Mouse (Mus musculus) megakaryocyte, embryonic 14.5 days (primary cell): ENCODE data around the gene Foxj1. TPM values are rescaled to one million over a fixed set of nuclear protein-coding genes. Genes with fewer than 3 reads are reported as not detected.
A peak's percentile ranks its signal among the peaks of the same experiment; 100 is the strongest.

Source experiments
- H3K27me3 ChIP-seq: replicated peaks from 2 replicates; pipeline ENCODE3; 2012; ENCODE audit warnings: inconsistent platforms
- H3K36me3 ChIP-seq: replicated peaks from 2 replicates; pipeline ENCODE3; 2012; ENCODE audit warnings: low read length, inconsistent platforms, mixed read lengths
- H3K4me1 ChIP-seq: 2 replicates; pipeline ENCODE4 v1.6.1; 2012; ENCODE audit warnings: inconsistent platforms
- H3K4me3 ChIP-seq: replicated peaks from 2 replicates; pipeline ENCODE3; 2012; ENCODE audit warnings: moderate library complexity, mild to moderate bottlenecking, inconsistent platforms
- H3K9me3 ChIP-seq: 2 replicates; pipeline ENCODE4 v1.6.1; 2012; ENCODE audit warnings: inconsistent platforms
- FLI1 ChIP-seq: IDR thresholded peaks from 2 replicates; pipeline ENCODE4 v1.6.1; 2012; ENCODE audit warnings: low read length, inconsistent platforms, mixed read lengths
- GATA1 ChIP-seq: IDR thresholded peaks from 3 replicates; pipeline ENCODE4 v1.6.1; 2012; ENCODE audit warnings: mixed read lengths, low read length, inconsistent platforms, borderline replicate concordance
- polyA plus RNA-seq: library from polyadenylated mRNA; stranded (reverse); fragments of >175 nt; gene quantifications from 2 replicates; pipeline ENCODE4 v1.2.3, GENCODE M21; 2012; ENCODE audit warnings: low replicate concordance; ENCODE audit not compliant: insufficient read depth

Foxj1 gene
- polyA plus RNA-seq, 1 experiment, result 0.12 TPM

DNA sequence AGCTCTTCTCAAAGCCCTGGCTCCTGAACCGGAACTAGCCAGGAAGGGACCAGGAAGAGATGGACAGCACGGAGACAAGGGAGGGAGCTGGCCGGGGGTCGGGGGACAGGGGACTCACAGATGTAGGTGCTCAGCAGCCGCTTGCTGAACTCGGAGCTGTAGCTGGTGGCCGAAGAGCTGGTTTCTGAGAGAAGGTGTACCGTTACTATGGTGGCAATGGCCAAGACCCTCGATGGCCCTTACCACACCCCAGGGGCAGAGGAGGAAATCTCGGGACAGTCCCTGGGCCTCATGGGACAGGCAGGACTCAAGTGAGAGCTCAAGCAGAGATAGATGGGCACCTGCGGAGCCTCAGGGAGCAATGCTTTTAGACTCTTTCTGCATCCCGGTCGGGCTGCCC lies 42.8 kb downstream of the Foxj1 start:
- no peaks in the 10 kb centered on the region for H3K9me3 ChIP-seq
- no peak overlapping the region for H3K4me3 ChIP-seq
- TF ChIP-seq FLI1 (no peak), GATA1 (no peak)
- H3K4me1 ChIP-seq, result peaks cover 23% of the 10 kb centered on the region
- H3K36me3 ChIP-seq, result peaks cover 99% of the 10 kb centered on the region
- no peaks in the 10 kb centered on the region for H3K27me3 ChIP-seq

DNA sequence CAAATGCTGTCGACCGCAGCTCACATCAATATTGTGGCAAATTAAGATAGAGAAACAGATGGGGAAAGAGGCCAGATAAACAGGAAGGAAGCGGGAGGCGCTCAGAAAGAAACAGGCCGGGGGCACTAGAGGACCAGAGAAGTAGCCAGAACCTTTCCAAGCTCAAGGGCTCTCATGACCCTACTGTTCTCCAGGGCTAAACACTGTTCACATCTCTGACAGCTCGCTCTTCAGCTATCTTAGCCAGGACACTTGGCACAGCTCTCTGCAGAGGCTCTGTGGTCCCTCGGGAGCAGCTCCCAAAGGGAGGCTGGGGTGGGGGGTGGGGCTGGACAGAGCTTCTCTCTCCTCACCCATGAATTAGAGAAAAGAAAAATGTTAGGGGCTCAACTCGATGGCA lies 44.6 kb downstream of the Foxj1 start:
- Histone ChIP-seq H3K4me1 (peaks cover 27% of the 10 kb centered on the region), H3K27me3 (peaks cover 6% of the 10 kb centered on the region), H3K4me3 (no peak overlapping the region), H3K36me3 (peaks cover 84% of the 10 kb centered on the region), H3K9me3 (no peaks in the 10 kb centered on the region)
- TF ChIP-seq FLI1 (no peak), GATA1 (no peak)

DNA sequence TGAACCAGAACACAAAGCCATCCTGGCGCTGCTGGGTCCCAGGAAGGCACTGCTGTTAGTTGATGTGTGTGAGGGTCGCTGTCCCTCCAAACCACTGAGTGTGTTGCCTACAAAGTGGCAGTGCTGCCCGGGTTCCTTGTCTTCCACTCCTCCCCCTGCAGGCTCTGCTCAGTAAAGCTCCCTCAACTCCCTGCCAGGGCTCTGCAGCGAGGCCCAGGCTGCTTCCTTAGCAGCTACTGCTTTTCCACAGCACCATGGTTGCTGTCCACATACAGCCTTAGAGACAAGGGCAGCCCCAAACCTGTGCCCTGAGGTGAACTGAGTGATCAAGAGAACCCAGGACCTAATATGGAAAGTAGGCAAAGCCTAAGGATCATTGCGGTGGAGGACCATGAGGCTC lies 47.8 kb downstream of the Foxj1 start:
- Histone ChIP-seq H3K36me3 (peaks cover 53% of the 10 kb centered on the region), H3K27me3 (peaks cover 38% of the 10 kb centered on the region), H3K4me3 (no peak overlapping the region), H3K4me1 (peaks cover 25% of the 10 kb centered on the region), H3K9me3 (peaks cover 23% of the 10 kb centered on the region)
- TF ChIP-seq GATA1, result no peak
- no peak for TF ChIP-seq FLI1

DNA sequence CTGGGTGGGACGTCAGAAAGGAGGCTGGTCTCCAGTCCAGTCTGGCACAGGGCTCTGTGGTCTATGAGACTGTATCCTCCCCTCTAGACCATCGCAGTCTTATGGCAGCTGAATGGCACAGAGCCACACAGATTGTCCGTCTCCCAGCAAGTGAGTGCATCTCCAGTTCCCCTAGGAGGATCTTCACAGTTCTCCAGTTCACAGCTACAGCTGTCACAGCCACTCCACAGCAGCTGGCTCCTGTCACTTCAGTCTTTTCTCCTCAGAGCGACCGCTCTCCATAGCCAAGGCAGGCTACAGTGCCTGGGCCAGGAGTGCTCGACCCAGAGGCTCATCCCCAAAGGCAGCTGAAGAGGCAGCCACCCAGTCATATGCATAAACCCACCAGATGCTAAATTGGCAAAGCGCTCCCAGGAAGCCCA lies 49.4 kb downstream of the Foxj1 start:
- H3K4me1 ChIP-seq, result peaks cover 38% of the 10 kb centered on the region
- TF ChIP-seq FLI1 (no peak), GATA1 (no peak)
- H3K9me3 ChIP-seq, result peaks cover 23% of the 10 kb centered on the region
- H3K36me3 ChIP-seq, result peaks cover 37% of the 10 kb centered on the region
- no peak overlapping the region for H3K4me3 ChIP-seq
- H3K27me3 ChIP-seq, result peaks cover 54% of the 10 kb centered on the region

DNA sequence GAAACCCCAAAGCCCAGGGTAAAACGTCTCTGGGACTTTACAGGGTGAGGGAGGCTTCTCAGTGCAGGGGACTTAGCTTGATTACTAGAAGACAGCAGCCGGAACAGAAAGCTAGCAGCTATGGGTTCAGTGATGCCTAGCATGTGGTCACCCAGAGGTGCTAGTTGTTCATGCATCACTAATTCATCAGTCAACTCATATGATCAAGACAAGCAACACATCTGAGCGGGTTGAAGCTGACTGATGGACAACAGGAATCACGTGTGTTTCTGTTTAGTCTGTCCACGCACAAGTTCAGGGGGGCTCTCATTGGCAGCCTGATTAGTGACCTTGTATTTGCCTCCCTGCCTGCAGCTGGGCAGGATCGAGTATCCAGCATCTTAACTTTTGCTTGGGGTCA lies 51.2 kb downstream of the Foxj1 start:
- Histone ChIP-seq H3K9me3 (peaks cover 27% of the 10 kb centered on the region), H3K4me1 (peaks cover 33% of the 10 kb centered on the region), H3K4me3 (no peak overlapping the region), H3K36me3 (peaks cover 19% of the 10 kb centered on the region), H3K27me3 (peaks cover 64% of the 10 kb centered on the region)
- TF ChIP-seq GATA1 (no peak), FLI1 (no peak)

DNA sequence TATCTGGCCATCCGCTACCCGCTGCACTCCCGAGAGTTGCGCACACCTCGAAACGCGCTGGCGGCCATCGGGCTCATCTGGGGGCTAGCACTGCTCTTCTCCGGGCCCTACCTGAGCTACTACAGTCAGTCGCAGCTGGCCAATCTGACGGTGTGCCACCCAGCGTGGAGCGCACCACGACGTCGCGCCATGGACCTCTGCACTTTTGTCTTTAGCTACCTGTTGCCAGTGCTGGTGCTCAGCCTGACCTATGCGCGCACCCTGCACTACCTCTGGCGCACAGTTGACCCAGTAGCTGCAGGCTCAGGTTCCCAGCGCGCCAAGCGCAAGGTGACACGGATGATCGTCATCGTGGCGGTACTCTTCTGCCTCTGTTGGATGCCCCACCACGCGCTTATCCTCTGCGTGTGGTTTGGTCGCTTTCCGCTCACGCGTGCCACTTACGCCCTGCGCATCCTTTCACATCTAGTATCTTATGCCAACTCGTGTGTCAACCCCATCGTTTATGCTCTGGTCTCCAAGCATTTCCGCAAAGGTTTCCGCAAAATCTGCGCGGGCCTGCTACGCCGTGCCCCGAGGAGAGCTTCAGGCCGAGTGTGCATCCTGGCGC lies 52.2 kb downstream of the Foxj1 start:
- H3K27me3 ChIP-seq, result peaks cover 65% of the 10 kb centered on the region
- TF ChIP-seq FLI1 (no peak), GATA1 (no peak)
- H3K36me3 ChIP-seq, result peaks cover 9% of the 10 kb centered on the region
- H3K9me3 ChIP-seq, result peaks cover 27% of the 10 kb centered on the region
- H3K4me3 ChIP-seq, result peak overlapping the region; percentile 83
- peaks cover 33% of the 10 kb centered on the region for H3K4me1 ChIP-seq

DNA sequence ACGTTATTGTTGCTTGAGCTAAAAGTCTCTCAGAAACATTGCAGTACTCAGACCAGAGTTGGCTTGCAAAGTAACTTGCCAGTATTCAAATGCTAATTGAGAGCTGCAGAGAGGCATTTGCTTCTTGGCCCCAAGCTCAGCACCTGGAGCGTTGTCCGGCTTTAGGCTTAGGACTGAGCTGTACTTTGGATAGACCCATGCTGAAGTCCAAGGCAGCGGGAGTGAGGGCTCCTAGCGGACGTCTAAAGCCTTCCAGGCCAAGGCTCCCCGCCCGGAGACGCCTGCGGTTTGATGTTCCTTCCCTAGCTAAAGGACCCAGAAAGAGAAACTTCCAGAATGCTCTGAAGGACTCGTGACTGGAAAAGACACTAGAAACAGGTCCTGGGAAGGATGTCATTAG lies 53.1 kb downstream of the Foxj1 start:
- TF ChIP-seq GATA1 (no peak), FLI1 (no peak)
- H3K9me3 ChIP-seq, result peaks cover 27% of the 10 kb centered on the region
- peaks cover under 1% of the 10 kb centered on the region for H3K36me3 ChIP-seq
- peaks cover 68% of the 10 kb centered on the region for H3K27me3 ChIP-seq
- H3K4me3 ChIP-seq, result peak overlapping the region; percentile 90
- H3K4me1 ChIP-seq, result peaks cover 28% of the 10 kb centered on the region

DNA sequence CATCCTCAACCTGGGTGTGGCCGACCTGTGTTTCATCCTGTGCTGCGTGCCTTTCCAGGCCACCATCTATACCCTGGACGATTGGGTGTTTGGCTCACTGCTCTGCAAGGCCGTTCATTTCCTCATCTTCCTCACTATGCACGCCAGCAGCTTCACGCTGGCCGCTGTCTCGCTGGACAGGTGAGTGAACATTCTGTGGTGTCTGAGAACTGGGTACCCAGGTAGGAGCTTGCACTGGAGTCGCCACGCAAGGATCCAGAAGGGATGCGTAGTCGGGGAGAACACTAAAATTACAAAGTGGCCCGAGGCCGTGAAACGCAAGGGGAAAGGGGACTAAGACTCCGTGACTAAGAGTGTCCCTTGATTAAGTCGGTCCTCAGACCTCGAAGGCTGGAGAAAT lies 53.5 kb downstream of the Foxj1 start:
- H3K9me3 ChIP-seq, result peaks cover 27% of the 10 kb centered on the region
- TF ChIP-seq FLI1, result no peak
- no peak for TF ChIP-seq GATA1
- H3K27me3 ChIP-seq, result peaks cover 68% of the 10 kb centered on the region
- peak overlapping the region; percentile 90 for H3K4me3 ChIP-seq
- H3K36me3 ChIP-seq, result no peaks in the 10 kb centered on the region
- H3K4me1 ChIP-seq, result peaks cover 28% of the 10 kb centered on the region

DNA sequence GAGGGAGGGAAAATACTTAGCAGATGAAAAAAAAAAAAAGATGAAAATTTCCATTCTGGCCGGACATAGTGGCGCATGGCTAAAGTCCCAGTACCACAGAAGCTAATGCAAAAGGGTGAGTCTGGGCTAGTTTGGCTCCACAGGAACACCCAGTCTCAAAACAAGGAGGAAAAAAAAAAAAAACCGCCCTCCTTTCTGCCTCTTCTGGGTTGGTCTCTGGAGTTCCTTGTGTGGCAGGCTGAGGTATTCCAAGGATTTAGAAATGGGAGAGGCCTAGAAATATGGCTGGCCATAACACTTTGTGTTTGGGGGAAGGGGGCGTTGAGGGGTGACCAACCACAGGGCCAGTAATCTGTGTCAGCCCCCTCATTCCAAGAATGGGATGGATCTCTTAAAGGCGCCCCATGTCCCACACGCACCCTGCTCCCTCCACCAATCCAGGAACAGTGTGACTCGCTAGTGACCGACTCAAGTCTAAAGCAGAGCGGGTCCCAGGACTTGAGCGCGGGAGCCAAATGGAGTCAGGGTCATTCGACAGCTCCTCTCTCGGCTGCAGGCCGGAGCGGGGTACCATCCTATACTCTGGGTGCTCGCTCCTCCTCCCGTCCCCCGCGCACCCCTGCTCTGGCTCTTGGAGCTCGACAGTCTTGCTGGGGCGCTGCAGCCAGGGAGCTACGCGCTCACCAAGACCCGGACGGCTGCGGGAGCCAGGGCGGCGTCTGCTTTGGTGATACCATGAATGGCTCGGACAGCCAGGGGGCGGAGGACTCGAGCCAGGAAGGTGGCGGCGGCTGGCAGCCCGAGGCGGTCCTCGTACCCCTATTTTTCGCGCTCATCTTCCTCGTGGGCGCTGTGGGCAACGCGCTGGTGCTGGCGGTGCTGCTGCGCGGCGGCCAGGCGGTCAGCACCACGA lies 54.2 kb downstream of the Foxj1 start, which contains the start of gene Galr2:
TSS of gene Galr2 (plus strand) at position 189 of the 913 bp plus-strand sequence.
- Histone ChIP-seq H3K36me3 (no peaks in the 10 kb centered on the region), H3K27me3 (peaks cover 66% of the 10 kb centered on the region), H3K4me1 (peaks cover 28% of the 10 kb centered on the region), H3K9me3 (peaks cover 27% of the 10 kb centered on the region), H3K4me3 (peak within 1 kb of the TSS; percentile 90)
- no peak for TF ChIP-seq GATA1
- TF ChIP-seq FLI1, result no peak

Other genes with a start within 250 kb of the Foxj1 start
- 842 and 1,717 TPM in 2 replicates for gene Wbp2, start 248.4 kb downstream of the Foxj1 start, polyA plus RNA-seq
- 6.9 and 23.5 TPM in 2 replicates for gene Trim47, start 208.2 kb downstream of the Foxj1 start, polyA plus RNA-seq
- 3.0 and 9.5 TPM in 2 replicates for gene Trim65, start 204.3 kb downstream of the Foxj1 start, polyA plus RNA-seq
- 25.4 and 80.4 TPM in 2 replicates for gene Mrpl38, start 196.5 kb downstream of the Foxj1 start, polyA plus RNA-seq
- 33.9 and 37.8 TPM in 2 replicates for gene Fbf1, start 167.2 kb downstream of the Foxj1 start, polyA plus RNA-seq
- gene Ten1, start 136.5 kb downstream of the Foxj1 start, polyA plus RNA-seq, result 181 and 219 TPM in 2 replicates
- 1.7 and 3.3 TPM in 2 replicates for gene Acox1, start 136.4 kb downstream of the Foxj1 start, polyA plus RNA-seq
- gene Evpl, start 97.3 kb downstream of the Foxj1 start, polyA plus RNA-seq, result 0.34 TPM in 1 of 2 replicates, not detected in the other
- gene Srp68, start 61.2 kb downstream of the Foxj1 start, polyA plus RNA-seq, result 4.7 and 34.1 TPM in 2 replicates
- gene Galr2, start 54.5 kb downstream of the Foxj1 start, polyA plus RNA-seq, result not detected in 2 replicates
- gene Exoc7, start 28.2 kb downstream of the Foxj1 start, polyA plus RNA-seq, result 2.7 and 6.7 TPM in 2 replicates
- gene Rnf157, start 77.6 kb upstream of the Foxj1 start, polyA plus RNA-seq, result 1.2 and 1.8 TPM in 2 replicates
- 443 and 805 TPM in 2 replicates for gene Ubald2, start 98.7 kb upstream of the Foxj1 start, polyA plus RNA-seq
- gene Qrich2, start 130.8 kb upstream of the Foxj1 start, polyA plus RNA-seq, result not detected in 2 replicates
- 18.2 and 20.3 TPM in 2 replicates for gene Prpsap1, start 158.8 kb upstream of the Foxj1 start, polyA plus RNA-seq
- 0.10 and 3.5 TPM in 2 replicates for gene Sphk1, start 195.5 kb upstream of the Foxj1 start, polyA plus RNA-seq
- 67.5 and 115 TPM in 2 replicates for gene Ube2o, start 246.0 kb upstream of the Foxj1 start, polyA plus RNA-seq